Mouse (Mus musculus) retina, adult 2 months (tissue): ENCODE data around the gene Dnaaf2.
"Not testable (repeated sequence)": the region's sequence is repeated elsewhere in the genome, so short reads cannot be mapped to it uniquely, and the experiment has no call there.

Source experiments
- DNase-seq: peaks from one replicate; pipeline ENCODE4 v3.0.0-alpha.2; 2012; ENCODE audit warnings: low read depth, low spot score

Gene Dnaaf2

GRCm38 (mm10) chr12:69197378-69198163, 658 bp downstream of the Dnaaf2 start:
- DNase-seq, result peak; percentile 2

- DNase-seq, result peak; percentile 67
These were observed 1.5 kb downstream of the Dnaaf2 start, which contains the start of gene Gm49383 for GRCm38 (mm10) chr12:69196444-69197377. TSS of gene Gm49383 (minus strand) at chr12:69197104.

- DNase-seq, result no peak
These were observed 5.6 kb downstream of the Dnaaf2 start for GRCm38 (mm10) chr12:69192637-69193036.

GRCm38 (mm10) chr12:69191396-69191795, 6.8 kb downstream of the Dnaaf2 start:
- no peak for DNase-seq

- no peak for DNase-seq
These were observed 7.7 kb downstream of the Dnaaf2 start for GRCm38 (mm10) chr12:69190522-69190921.

GRCm38 (mm10) chr12:69190074-69190473, 8.2 kb downstream of the Dnaaf2 start:
- no peak for DNase-seq

GRCm38 (mm10) chr12:69186811-69187471, 11.3 kb downstream of the Dnaaf2 start:
- DNase-seq, result no peak

- DNase-seq, result no peak
These were observed 12.9 kb downstream of the Dnaaf2 start for GRCm38 (mm10) chr12:69185371-69185770.

GRCm38 (mm10) chr12:69184342-69185295, 13.6 kb downstream of the Dnaaf2 start:
- no peak for DNase-seq

- DNase-seq, result peak; percentile 96
These were observed 14.5 kb downstream of the Dnaaf2 start, which contains the start of the genes Rpl36al and Mgat2 for GRCm38 (mm10) chr12:69183583-69184308. TSS of gene Rpl36al (minus strand) at chr12:69184083. TSS of gene Mgat2 (plus strand) at chr12:69184157.

- DNase-seq, result no peak
These were observed 16.4 kb downstream of the Dnaaf2 start for GRCm38 (mm10) chr12:69181800-69182199.

- no peak for DNase-seq
These were observed 18.9 kb downstream of the Dnaaf2 start for GRCm38 (mm10) chr12:69179371-69179770.

- no peak for DNase-seq
These were observed 20.7 kb downstream of the Dnaaf2 start for GRCm38 (mm10) chr12:69177526-69177925.

GRCm38 (mm10) chr12:69175975-69176374, 22.3 kb downstream of the Dnaaf2 start:
- no peak for DNase-seq

- DNase-seq, result no peak
These were observed 26.9 kb downstream of the Dnaaf2 start for GRCm38 (mm10) chr12:69171307-69171706.

- DNase-seq, result peak; percentile 78
These were observed 29.6 kb downstream of the Dnaaf2 start, which contains the start of gene Lrr1 for GRCm38 (mm10) chr12:69168461-69169106. TSS of gene Lrr1 (plus strand) at chr12:69168814.

GRCm38 (mm10) chr12:69167656-69168460, 30.4 kb downstream of the Dnaaf2 start:
- DNase-seq, result no peak

- DNase-seq, result not testable (repeated sequence)
These were observed 31.2 kb downstream of the Dnaaf2 start for GRCm38 (mm10) chr12:69166861-69167581.
